Mouse (Mus musculus): Measurements from ENCODE around the gene Rab5c. TPM values are rescaled to one million over a fixed set of nuclear protein-coding genes. Genes with fewer than 3 reads are reported as not detected.

Rab5c gene
- total and polyA plus RNA-seq, 2 experiments from 2014 or later: 34.1 to 248 TPM

- Histone ChIP-seq H3K27me3 (ENCODE audit: insufficient read depth, low read length) (no peaks in the 10 kb centered on the region), H3K9me3 (ENCODE audit: low read length) (no peaks in the 10 kb centered on the region), H3K9ac (replicated peaks; ENCODE audit: low read length) (no peak overlapping the region), H3K27ac (no peak overlapping the region), H3K4me2 (ENCODE audit: low read depth, low read length) (no peak overlapping the region), H3K36me3 (ENCODE audit: insufficient read depth, low read length) (no peaks in the 10 kb centered on the region; the same call in 1 of the 2 replicates), H3K4me1 (ENCODE audit: insufficient read depth, low read length) (no peaks in the 10 kb centered on the region), H3K4me3 (ENCODE audit: low read length) (no peak overlapping the region)
- DNase-seq (ENCODE audit: low spot score) (no peak), ATAC-seq (no peak)
- TF ChIP-seq CTCF (IDR thresholded peaks at IDR 0.05; ENCODE audit: low read depth): no peak
- WGBS: 79% methylated on average over 10 of the region's 10 CpGs
These were observed 37.9 kb upstream of the Rab5c start for GRCm38 (mm10) chr11:100775921-100776320.

- 74% methylated on average over 4 of the region's 4 CpGs for WGBS
- H3K36me3 ChIP-seq (ENCODE audit: insufficient read depth, low read length): no peaks in the 10 kb centered on the region
- TF ChIP-seq CTCF (IDR thresholded peaks at IDR 0.05; ENCODE audit: low read depth): no peak
- H3K9ac ChIP-seq (replicated peaks; ENCODE audit: low read length): no peak overlapping the region
- no peak overlapping the region for H3K27ac ChIP-seq
- no peak for ATAC-seq
- no peak for DNase-seq (ENCODE audit: low spot score)
- no peaks in the 10 kb centered on the region for H3K27me3 ChIP-seq (ENCODE audit: insufficient read depth, low read length)
- H3K9me3 ChIP-seq (ENCODE audit: low read length): no peaks in the 10 kb centered on the region
- H3K4me3 ChIP-seq (ENCODE audit: low read length): no peak overlapping the region
- H3K4me1 ChIP-seq (ENCODE audit: insufficient read depth, low read length): peaks cover 7% of the 10 kb centered on the region
- no peak overlapping the region for H3K4me2 ChIP-seq (ENCODE audit: low read depth, low read length)
These were observed 36.2 kb upstream of the Rab5c start for GRCm38 (mm10) chr11:100774261-100774660.

DNA sequence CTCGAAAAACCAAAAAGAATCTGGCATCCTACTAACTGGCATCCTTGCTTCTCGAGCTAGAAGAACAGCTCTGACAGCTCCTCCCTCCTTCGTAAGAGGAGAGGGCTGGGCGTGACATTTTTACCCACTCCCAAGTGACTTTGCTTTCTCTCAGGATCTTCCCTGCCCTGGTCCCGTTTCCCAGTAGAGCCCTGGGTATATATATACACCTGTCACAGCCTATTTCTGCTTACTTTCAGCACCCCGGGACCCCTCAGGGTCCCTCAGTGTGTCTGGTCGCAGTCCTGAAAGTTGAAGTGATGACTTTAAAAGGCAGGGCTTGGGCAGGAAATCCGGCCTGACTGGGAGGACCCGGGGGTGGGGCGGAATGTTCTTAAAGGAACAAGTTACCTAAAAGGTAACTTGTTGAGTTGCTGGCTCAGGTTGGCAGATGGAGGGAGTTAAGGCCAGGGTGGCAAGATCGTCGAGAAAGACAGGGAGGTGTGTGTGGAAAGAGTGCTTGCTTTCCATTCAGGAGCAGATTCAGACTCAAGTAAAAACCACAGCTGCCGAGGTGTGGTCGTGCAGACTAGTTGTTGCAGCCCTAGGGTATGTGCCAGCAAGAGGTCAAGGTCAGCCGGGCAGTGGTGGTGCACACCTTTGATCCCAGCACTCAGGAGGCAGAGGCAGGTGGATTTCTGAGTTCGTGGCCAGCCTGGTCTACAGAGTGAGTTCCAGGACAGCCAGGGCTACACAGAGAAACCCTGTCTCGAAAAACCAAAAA, 32.8 kb upstream of the Rab5c start, which contains the start of gene Ghdc:
Gene Ghdc, minus strand, starts transcription at position 312 of the 763 bp plus-strand sequence.
- Histone ChIP-seq H3K9ac (replicated peaks; ENCODE audit: low read length) (peak within 1 kb of the TSS; percentile 22), H3K4me2 (ENCODE audit: low read depth, low read length) (peak within 1 kb of the TSS; percentile 50), H3K9me3 (ENCODE audit: low read length) (no peaks in the 10 kb centered on the region), H3K4me1 (ENCODE audit: insufficient read depth, low read length) (peaks cover 7% of the 10 kb centered on the region), H3K36me3 (ENCODE audit: insufficient read depth, low read length) (no peaks in the 10 kb centered on the region), H3K27me3 (ENCODE audit: insufficient read depth, low read length) (no peaks in the 10 kb centered on the region), H3K27ac (peak within 1 kb of the TSS; percentile 12; the same call in 1 of the 2 replicates), H3K4me3 (ENCODE audit: low read length) (peak within 1 kb of the TSS; percentile 45)
- WGBS: 17% methylated on average over 17 of the region's 17 CpGs
- ATAC-seq: peak; percentile 74; the same call in 1 of the 2 replicates
- peak; percentile 82 for DNase-seq (ENCODE audit: low spot score)
- no peak for TF ChIP-seq CTCF (IDR thresholded peaks at IDR 0.05; ENCODE audit: low read depth)

- peak overlapping the region; percentile 12; the same call in 1 of the 2 replicates for H3K27ac ChIP-seq
- H3K4me3 ChIP-seq (ENCODE audit: low read length): peak overlapping the region; percentile 45
- peak overlapping the region; percentile 50 for H3K4me2 ChIP-seq (ENCODE audit: low read depth, low read length)
- peaks cover 7% of the 10 kb centered on the region for H3K4me1 ChIP-seq (ENCODE audit: insufficient read depth, low read length)
- peak; percentile 39 for TF ChIP-seq CTCF (IDR thresholded peaks at IDR 0.05; ENCODE audit: low read depth)
- H3K27me3 ChIP-seq (ENCODE audit: insufficient read depth, low read length): no peaks in the 10 kb centered on the region
- H3K9ac ChIP-seq (replicated peaks; ENCODE audit: low read length): peak overlapping the region; percentile 22
- DNase-seq (ENCODE audit: low spot score) (peak; percentile 15), ATAC-seq (peak; percentile 41; the same call in 1 of the 2 replicates)
- WGBS: 28% methylated on average over 6 of the region's 6 CpGs
- H3K9me3 ChIP-seq (ENCODE audit: low read length): no peaks in the 10 kb centered on the region
- H3K36me3 ChIP-seq (ENCODE audit: insufficient read depth, low read length): no peaks in the 10 kb centered on the region
These were observed 32.0 kb upstream of the Rab5c start for GRCm38 (mm10) chr11:100769980-100770379.

GRCm38 (mm10) chr11:100767871-100768270, 29.9 kb upstream of the Rab5c start:
- Histone ChIP-seq H3K9me3 (ENCODE audit: low read length) (no peaks in the 10 kb centered on the region), H3K4me3 (ENCODE audit: low read length) (no peak overlapping the region), H3K27me3 (ENCODE audit: insufficient read depth, low read length) (no peaks in the 10 kb centered on the region), H3K36me3 (ENCODE audit: insufficient read depth, low read length) (no peaks in the 10 kb centered on the region), H3K9ac (replicated peaks; ENCODE audit: low read length) (no peak overlapping the region), H3K4me2 (ENCODE audit: low read depth, low read length) (no peak overlapping the region), H3K27ac (no peak overlapping the region), H3K4me1 (ENCODE audit: insufficient read depth, low read length) (peaks cover 7% of the 10 kb centered on the region)
- DNase-seq (ENCODE audit: low spot score): no peak
- ATAC-seq: no peak
- TF ChIP-seq CTCF (IDR thresholded peaks at IDR 0.05; ENCODE audit: low read depth): no peak
- WGBS: 95% methylated on average over 5 of the region's 5 CpGs

GRCm38 (mm10) chr11:100766726-100767125, 28.7 kb upstream of the Rab5c start:
- Histone ChIP-seq H3K9me3 (ENCODE audit: low read length) (no peaks in the 10 kb centered on the region), H3K4me2 (ENCODE audit: low read depth, low read length) (no peak overlapping the region), H3K4me1 (ENCODE audit: insufficient read depth, low read length) (peaks cover 7% of the 10 kb centered on the region), H3K27me3 (ENCODE audit: insufficient read depth, low read length) (no peaks in the 10 kb centered on the region), H3K9ac (replicated peaks; ENCODE audit: low read length) (no peak overlapping the region), H3K36me3 (ENCODE audit: insufficient read depth, low read length) (no peaks in the 10 kb centered on the region), H3K4me3 (ENCODE audit: low read length) (no peak overlapping the region), H3K27ac (no peak overlapping the region)
- no peak for DNase-seq (ENCODE audit: low spot score)
- TF ChIP-seq CTCF (IDR thresholded peaks at IDR 0.05; ENCODE audit: low read depth): no peak
- WGBS: 77% methylated on average over 9 of the region's 9 CpGs
- no peak for ATAC-seq

DNA sequence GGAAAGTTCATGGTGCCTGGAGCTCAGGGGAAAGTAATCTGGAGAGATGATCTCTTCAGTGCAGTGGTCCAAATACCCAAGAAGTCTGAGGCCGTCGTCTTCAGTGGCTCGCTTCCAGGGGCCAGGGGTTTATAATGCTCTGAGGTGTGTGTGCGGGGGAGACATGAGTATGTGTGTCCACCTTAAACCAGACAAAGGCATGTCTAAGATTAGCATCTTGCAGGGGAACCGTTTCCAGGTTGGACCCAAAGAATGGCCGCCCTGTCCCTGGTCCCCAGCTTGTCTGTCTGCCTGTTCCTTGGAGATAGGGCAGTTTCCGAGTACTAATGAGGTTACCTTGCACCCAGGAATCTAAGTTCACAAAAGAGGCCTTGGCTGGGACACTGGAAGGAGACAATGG, 24.8 kb upstream of the Rab5c start, which contains the start of gene Hcrt:
Gene Hcrt, minus strand, starts transcription at position 101 of the 400 bp plus-strand sequence.
- 89% methylated on average over 7 of the region's 7 CpGs for WGBS
- Histone ChIP-seq H3K27ac (peak within 1 kb of the TSS; percentile 49; the same call in 1 of the 2 replicates), H3K9ac (replicated peaks; ENCODE audit: low read length) (peak within 1 kb of the TSS; percentile 22; the same call in 1 of the 2 replicates), H3K36me3 (ENCODE audit: insufficient read depth, low read length) (no peaks in the 10 kb centered on the region), H3K4me2 (ENCODE audit: low read depth, low read length) (peak within 1 kb of the TSS; percentile 54), H3K4me3 (ENCODE audit: low read length) (peak within 1 kb of the TSS; percentile 34), H3K27me3 (ENCODE audit: insufficient read depth, low read length) (no peaks in the 10 kb centered on the region), H3K9me3 (ENCODE audit: low read length) (no peaks in the 10 kb centered on the region), H3K4me1 (ENCODE audit: insufficient read depth, low read length) (peaks cover 6% of the 10 kb centered on the region; the same call in 1 of the 2 replicates)
- ATAC-seq (no peak), DNase-seq (ENCODE audit: low spot score) (no peak)
- TF ChIP-seq CTCF (IDR thresholded peaks at IDR 0.05; ENCODE audit: low read depth): no peak
